Mouse (Mus musculus) lung, adult 2 months (tissue): ENCODE data around the gene Sipa1l3.

ENCODE experiments used
- CTCF ChIP-seq: fragments of 200-500 bp; IDR thresholded peaks from 2 replicates; pipeline ENCODE4 v1.5.1; 2011; ENCODE audit warnings: mild to moderate bottlenecking, low read length, control low read depth; ENCODE audit not compliant: insufficient read depth
- POLR2A ChIP-seq: fragments of 200-500 bp; IDR thresholded peaks from 2 replicates; pipeline ENCODE4 v1.6.1; 2011; ENCODE audit warnings: low read depth, mild to moderate bottlenecking, control low read depth, low read length, borderline replicate concordance; ENCODE audit errors: extremely low read depth

DNA sequence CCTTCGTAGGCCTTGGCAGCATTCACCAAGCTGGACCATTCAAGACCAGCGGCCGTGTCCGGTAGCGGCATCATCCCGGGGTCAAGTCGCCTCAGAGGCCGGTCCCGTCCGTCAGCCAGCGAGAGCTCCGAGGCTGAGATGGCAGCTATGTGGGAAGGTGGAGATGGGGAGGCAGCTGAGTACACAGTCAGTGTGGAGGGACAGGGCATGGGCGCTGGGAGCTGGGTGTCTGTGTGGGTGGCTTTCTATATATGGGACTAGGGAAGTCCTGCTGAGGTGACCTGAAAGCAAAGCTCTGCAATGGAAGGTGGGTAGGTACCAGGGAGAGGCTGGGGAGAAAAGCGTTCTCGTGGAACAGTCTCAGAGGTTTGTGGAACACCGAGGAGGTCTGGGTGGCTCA is 189.5 kb downstream of the Sipa1l3 start:
- TF ChIP-seq CTCF (no peak), POLR2A (no peak)
